Comparison of ENCODE assay signal across 26 mouse cellular contexts in genomic region chr5:129952143-129952542, GRCm38 (mm10).
"Had no signal": no experiment of that assay in that cellular context is flagged by ENCODE, and none has a peak within 500 bp of the region (broad histone marks: within the 10 kb centered on the region; RNA-seq: fewer than 3 reads in every experiment).

No protein-coding gene starts in this region.

- H3K4me1 ChIP-seq: hindbrain, embryonic 13.5 days; hindbrain, embryonic 15.5 days; limb, embryonic 13.5 days; limb, embryonic 15.5 days had no signal

- H3K27me3 ChIP-seq: heart, embryonic 13.5 days; heart, embryonic 15.5 days; hindbrain, embryonic 13.5 days; hindbrain, embryonic 15.5 days; kidney, embryonic 15.5 days; limb, embryonic 13.5 days; limb, embryonic 15.5 days had no signal

- H3K4me3 ChIP-seq: heart, adult 2 months; heart, embryonic 13.5 days; heart, embryonic 15.5 days; hindbrain, embryonic 13.5 days; hindbrain, embryonic 15.5 days; kidney, embryonic 15.5 days; limb, embryonic 13.5 days; limb, embryonic 15.5 days had no signal

- H3K36me3 ChIP-seq: heart, embryonic 13.5 days; heart, embryonic 15.5 days; hindbrain, embryonic 15.5 days; kidney, embryonic 15.5 days; limb, embryonic 15.5 days had no signal

- H3K9ac ChIP-seq: heart, embryonic 13.5 days; heart, embryonic 15.5 days; hindbrain, embryonic 13.5 days; hindbrain, embryonic 15.5 days; kidney, embryonic 15.5 days; limb, embryonic 13.5 days; limb, embryonic 15.5 days; liver, embryonic 14.5 days had no signal

- H3K4me2 ChIP-seq: heart, embryonic 11.5 days; heart, embryonic 13.5 days; heart, embryonic 15.5 days; hindbrain, embryonic 13.5 days; hindbrain, embryonic 15.5 days; kidney, embryonic 15.5 days; limb, embryonic 13.5 days; limb, embryonic 15.5 days had no signal

- H3K27ac ChIP-seq: heart, adult 2 months; heart, embryonic 13.5 days; heart, embryonic 15.5 days; hindbrain, embryonic 13.5 days; hindbrain, embryonic 15.5 days; hindbrain, postnatal 0 days; kidney, embryonic 15.5 days; kidney, postnatal 0 days; limb, embryonic 13.5 days; limb, embryonic 15.5 days; liver, embryonic 14.5 days had no signal

- DNase-seq: gastrocnemius, postnatal 14 days; gastrocnemius, postnatal 36 days; heart, adult 11 months; heart, adult 2 months; heart, postnatal 14 days; heart, postnatal 36 days; kidney, adult 11 months; kidney, adult 2 months; kidney, adult 9 months; kidney, postnatal 14 days; kidney, postnatal 36 days; layer of hippocampus, adult 9-11 months; layer of hippocampus, postnatal 36 days; left cerebral cortex, postnatal 4 days had no signal

- H3K9me3 ChIP-seq: heart, embryonic 13.5 days; heart, embryonic 15.5 days; hindbrain, embryonic 13.5 days; hindbrain, embryonic 15.5 days; kidney, embryonic 15.5 days; limb, embryonic 13.5 days; limb, embryonic 15.5 days had no signal

- ATAC-seq: hindbrain, postnatal 0 days; intestine, embryonic 16.5 days had no signal
